Mouse (Mus musculus) heart, embryonic 11.5 days (tissue): Measurements from ENCODE around the gene Nup107. TPM values are rescaled to one million over a fixed set of nuclear protein-coding genes. Genes with fewer than 3 reads are reported as not detected.
A peak's percentile ranks its signal among the peaks of the same experiment; 100 is the strongest.
"Not testable (repeated sequence)": the region's sequence is repeated elsewhere in the genome, so short reads cannot be mapped to it uniquely, and the experiment has no call there.

Source experiments
- ATAC-seq: fragments of 200-750 bp; cut with Nextera tagmentation; replicated peaks from 2 replicates; pipeline ENCODE4 v1.8.0; 2017; ENCODE audit warnings: moderate library complexity; ENCODE audit not compliant: insufficient number of reproducible peaks, low FRiP score, low TSS enrichment
- H3K27ac ChIP-seq: fragments of 300-500 bp; sonication (generic); 2 replicates; pipeline ENCODE4 v1.5.1; 2014; ENCODE audit warnings: mild to moderate bottlenecking, low read depth, low read length
- H3K27me3 ChIP-seq: fragments of 300-500 bp; sonication (generic); 2 replicates; pipeline ENCODE4 v1.6.1; 2014; ENCODE audit warnings: mild to moderate bottlenecking, low read length, mixed read lengths; ENCODE audit not compliant: control insufficient read depth, insufficient read depth
- H3K36me3 ChIP-seq: fragments of 300-500 bp; sonication (generic); 2 replicates; pipeline ENCODE4 v1.6.1; 2014; ENCODE audit warnings: mild to moderate bottlenecking, low read length, moderate library complexity, mixed read lengths; ENCODE audit not compliant: control insufficient read depth, insufficient read depth
- H3K4me1 ChIP-seq: fragments of 300-500 bp; sonication (generic); 2 replicates; pipeline ENCODE4 v1.6.1; 2014; ENCODE audit warnings: low read length; ENCODE audit not compliant: control insufficient read depth, insufficient read depth
- H3K4me2 ChIP-seq: fragments of 300-500 bp; sonication (generic); 2 replicates; pipeline ENCODE4 v1.6.1; 2014; ENCODE audit warnings: mild to moderate bottlenecking, moderate library complexity
- H3K4me3 ChIP-seq: fragments of 300-500 bp; sonication (generic); 2 replicates; pipeline ENCODE4 v1.5.1; 2014; ENCODE audit warnings: low read depth, low read length
- H3K9ac ChIP-seq: fragments of 300-500 bp; sonication (generic); 2 replicates; pipeline ENCODE4 v1.6.1; 2014; ENCODE audit warnings: mild to moderate bottlenecking, low read depth, low read length, moderate library complexity
- H3K9me3 ChIP-seq: fragments of 300-500 bp; sonication (generic); replicated peaks from 2 replicates; pipeline ENCODE4 v1.6.1; 2016; ENCODE audit warnings: low read length; ENCODE audit not compliant: control insufficient read depth
- WGBS: fragments of 180-500 bp; shearing (Covaris S2); extraction: QIAGEN DNeasy Blood & Tissue Kit; methylation state at CpG from one replicate; pipeline ENCODE4 v1.1.7; 2014; ENCODE audit not compliant: insufficient replicate concordance; 5-methylcytosine and 5-hydroxymethylcytosine counted together
- polyA plus RNA-seq: library from polyadenylated mRNA; unstranded; fragments of >200 nt; fragmentation: Nextera tagmentation; extraction: Ambion mirVana; gene quantifications from 2 replicates; pipeline ENCODE4 v1.2.1, GENCODE M21; 2014

Nup107 gene
- polyA plus RNA-seq, 1 experiment from 2014 or later: 56.3 TPM

DNA sequence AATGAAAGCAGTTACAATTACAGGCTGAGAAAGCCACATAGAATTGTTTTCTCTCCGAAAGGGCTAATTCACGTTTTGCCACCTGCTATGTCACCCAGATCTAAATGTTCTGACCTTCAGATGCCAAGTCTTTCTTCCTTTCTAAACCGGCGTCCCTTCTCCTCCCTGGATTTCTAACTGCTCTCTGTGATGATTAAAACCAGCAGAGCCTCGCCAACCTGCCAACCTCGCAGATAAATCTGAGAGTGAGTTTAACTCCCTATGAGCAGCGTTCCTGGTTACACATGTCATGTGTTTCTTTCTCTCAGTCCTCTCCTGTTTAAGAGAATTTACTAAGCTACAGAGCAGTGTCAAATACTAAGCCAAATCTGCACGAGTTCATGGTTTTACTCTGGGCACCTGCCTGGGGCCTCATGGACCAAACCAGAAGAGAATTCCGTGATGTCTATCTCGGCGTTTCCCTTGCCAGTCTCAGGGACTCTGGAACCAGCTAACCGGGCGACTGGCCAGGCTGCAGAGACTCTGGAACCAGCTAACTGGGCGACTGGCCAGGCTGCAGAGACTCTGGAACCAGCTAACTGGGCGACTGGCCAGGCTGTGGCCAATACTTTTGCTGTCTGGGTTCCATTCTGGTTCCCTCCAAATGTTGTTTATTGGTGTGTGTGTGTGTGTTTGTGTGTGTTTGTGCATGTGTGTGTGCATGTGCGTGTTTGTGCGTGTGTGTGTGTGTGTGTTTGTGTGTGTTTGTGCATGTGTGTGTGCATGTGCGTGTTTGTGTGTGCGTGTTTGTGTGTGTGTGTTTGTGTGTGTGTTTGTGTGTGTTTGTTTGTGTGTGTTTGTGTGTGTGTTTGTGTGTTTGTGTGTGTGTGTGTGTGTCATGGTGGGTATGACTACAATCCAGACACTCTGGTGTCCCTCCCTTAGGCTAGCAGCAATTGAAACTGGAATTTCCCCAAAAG is 74.1 kb downstream of the Nup107 start:
- WGBS: 54% methylated on average over 19 of the region's 19 CpGs
- peak overlapping the region; percentile 62; the same call in 1 of the 2 replicates for H3K27ac ChIP-seq
- H3K4me2 ChIP-seq: peak overlapping the region; percentile 39
- no peaks in the 10 kb centered on the region for H3K36me3 ChIP-seq
- no peaks in the 10 kb centered on the region for H3K27me3 ChIP-seq
- peaks cover 14% of the 10 kb centered on the region for H3K4me1 ChIP-seq
- no peak for ATAC-seq
- H3K9ac ChIP-seq: no peak overlapping the region
- H3K4me3 ChIP-seq: no peak overlapping the region
- no peaks in the 10 kb centered on the region for H3K9me3 ChIP-seq

DNA sequence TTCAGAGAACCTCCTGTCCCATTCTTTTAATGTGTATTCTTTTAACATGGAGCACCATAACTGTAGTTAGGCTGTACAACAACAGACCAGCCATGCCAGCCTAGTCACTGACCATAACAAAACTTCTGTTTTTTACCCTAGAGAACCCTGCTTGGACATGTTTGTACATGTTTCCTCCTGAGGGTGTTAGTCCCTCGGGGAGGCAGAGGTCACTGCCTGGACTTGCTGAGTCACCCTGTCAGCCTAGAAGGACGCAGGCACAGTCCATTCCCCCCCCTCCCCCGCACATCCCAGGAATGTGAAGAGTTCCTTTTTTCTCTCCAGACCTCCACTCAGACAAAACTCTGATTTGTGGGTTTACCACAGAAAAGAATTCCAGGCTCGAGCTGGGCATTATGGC is 74.9 kb downstream of the Nup107 start:
- no peak overlapping the region for H3K9ac ChIP-seq
- H3K27me3 ChIP-seq: no peaks in the 10 kb centered on the region
- H3K4me2 ChIP-seq: peak overlapping the region; percentile 39
- peak overlapping the region; percentile 62 for H3K27ac ChIP-seq
- no peaks in the 10 kb centered on the region for H3K36me3 ChIP-seq
- H3K4me1 ChIP-seq: peaks cover 14% of the 10 kb centered on the region
- ATAC-seq: peak; percentile 40; the same call in 1 of the 2 replicates
- H3K9me3 ChIP-seq: no peaks in the 10 kb centered on the region
- WGBS: under 1% methylated on average over 4 of the region's 4 CpGs
- no peak overlapping the region for H3K4me3 ChIP-seq

DNA sequence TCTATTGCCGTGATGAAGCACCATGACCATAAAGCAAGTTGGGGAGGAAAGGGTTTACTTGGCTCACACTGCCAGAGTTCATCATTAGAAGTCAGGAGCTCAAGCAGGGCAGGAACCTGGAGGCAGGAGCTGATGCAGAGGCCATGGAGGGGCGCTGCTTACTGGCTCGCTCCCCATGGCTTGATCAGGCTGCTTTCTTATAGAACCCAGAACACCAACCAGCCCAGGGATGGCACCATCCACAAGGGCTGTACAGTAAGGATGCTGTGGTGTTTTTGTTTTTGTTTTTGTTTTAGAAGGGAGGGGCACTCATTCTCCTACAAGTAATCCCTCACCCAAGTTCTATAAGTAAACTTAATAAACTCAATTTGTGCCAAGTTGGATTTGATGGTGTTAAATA is 75.8 kb downstream of the Nup107 start:
- Histone ChIP-seq H3K9me3 (no peaks in the 10 kb centered on the region), H3K36me3 (no peaks in the 10 kb centered on the region), H3K4me3 (no peak overlapping the region), H3K27ac (no peak overlapping the region), H3K4me2 (no peak overlapping the region), H3K9ac (no peak overlapping the region), H3K27me3 (no peaks in the 10 kb centered on the region), H3K4me1 (peaks cover 14% of the 10 kb centered on the region)
- 89% methylated on average over 3 of the region's 3 CpGs for WGBS
- ATAC-seq: no peak

DNA sequence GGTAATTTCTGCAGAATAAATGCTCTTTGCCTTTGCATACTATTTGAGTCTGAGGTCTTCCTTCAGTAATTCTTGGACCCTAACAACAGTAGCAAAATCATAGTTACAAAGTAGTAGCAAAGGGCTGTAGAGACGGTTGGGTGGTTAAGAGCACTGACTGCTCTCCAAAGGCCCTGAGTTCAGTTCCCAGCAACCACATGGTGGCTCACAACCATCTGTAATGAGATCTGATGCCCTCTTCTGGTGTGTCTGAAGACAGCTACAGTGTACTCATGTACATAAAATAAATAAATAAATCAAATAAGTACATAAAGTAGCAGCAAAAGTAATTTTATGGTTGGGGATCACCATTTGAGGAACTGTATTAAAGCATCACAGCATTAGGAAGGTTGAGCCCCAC is 76.9 kb downstream of the Nup107 start:
- H3K4me2 ChIP-seq, H3K36me3 ChIP-seq, H3K9ac ChIP-seq, H3K27ac ChIP-seq, H3K4me3 ChIP-seq, H3K27me3 ChIP-seq, ATAC-seq, H3K9me3 ChIP-seq: not testable (repeated sequence)
- peaks cover 14% of the 10 kb centered on the region for H3K4me1 ChIP-seq
- WGBS: 92% methylated on average over 1 of the region's 1 CpGs

DNA sequence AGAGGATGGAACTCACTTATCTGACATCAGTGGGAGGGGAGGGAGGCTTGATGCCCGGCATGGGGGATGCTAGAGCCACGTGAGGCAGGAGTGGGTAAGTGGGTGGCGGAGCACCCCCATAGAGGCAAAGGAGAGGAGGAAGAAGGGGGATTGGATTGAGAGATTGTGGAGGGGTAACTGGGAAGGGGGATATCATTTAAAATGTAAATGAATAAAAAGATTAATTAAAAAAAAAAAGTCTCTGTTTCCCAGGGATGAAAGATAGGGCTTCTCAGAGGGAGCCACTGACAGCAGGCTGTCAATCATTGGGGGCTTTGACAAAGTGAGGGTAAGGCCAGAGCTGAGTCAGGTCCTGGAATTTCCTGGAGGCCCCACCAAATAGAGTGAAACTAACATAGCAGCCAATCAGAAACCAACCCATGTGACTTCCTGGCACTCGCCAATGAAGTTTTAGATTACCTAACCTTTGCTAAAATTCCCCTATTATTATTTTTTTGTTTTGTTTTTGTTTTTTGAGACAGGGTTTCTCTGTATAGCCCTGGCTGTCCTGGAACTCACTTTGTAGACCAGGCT is 77.5 kb downstream of the Nup107 start:
- Histone ChIP-seq H3K27me3 (no peaks in the 10 kb centered on the region), H3K4me2 (no peak overlapping the region), H3K4me1 (peaks cover 14% of the 10 kb centered on the region), H3K27ac (no peak overlapping the region), H3K4me3 (no peak overlapping the region), H3K36me3 (no peaks in the 10 kb centered on the region), H3K9ac (no peak overlapping the region), H3K9me3 (no peaks in the 10 kb centered on the region)
- WGBS: 60% methylated on average over 4 of the region's 4 CpGs
- no peak for ATAC-seq

DNA sequence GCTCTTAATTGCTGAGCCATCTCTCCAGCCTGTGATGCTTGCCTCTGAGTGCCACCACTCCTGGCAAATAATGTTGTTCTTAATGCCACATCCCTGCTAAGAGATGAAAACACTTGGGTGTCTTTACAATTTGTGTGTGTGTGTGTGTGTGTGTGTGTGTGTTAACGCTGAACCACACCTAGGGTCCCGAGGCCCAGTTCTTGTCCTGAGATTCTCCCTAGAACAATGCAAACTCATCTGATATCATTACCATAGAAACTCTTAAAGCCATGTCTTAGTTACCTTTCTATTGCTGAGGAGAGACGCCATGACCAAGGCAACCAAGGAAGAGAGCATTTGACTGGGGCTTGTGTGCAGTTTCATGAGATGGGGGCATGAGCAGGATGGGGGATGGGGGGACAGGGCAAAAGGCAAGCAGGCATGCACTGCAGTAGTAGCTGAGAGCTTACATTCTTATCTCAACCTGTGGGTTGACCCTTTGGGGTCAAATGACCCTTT is 78.4 kb downstream of the Nup107 start:
- Histone ChIP-seq H3K27ac (no peak overlapping the region), H3K4me3 (no peak overlapping the region), H3K36me3 (no peaks in the 10 kb centered on the region), H3K9me3 (no peaks in the 10 kb centered on the region), H3K4me1 (peaks cover 14% of the 10 kb centered on the region), H3K4me2 (no peak overlapping the region), H3K9ac (no peak overlapping the region), H3K27me3 (no peaks in the 10 kb centered on the region)
- no peak for ATAC-seq
- 81% methylated on average over 3 of the region's 3 CpGs for WGBS

DNA sequence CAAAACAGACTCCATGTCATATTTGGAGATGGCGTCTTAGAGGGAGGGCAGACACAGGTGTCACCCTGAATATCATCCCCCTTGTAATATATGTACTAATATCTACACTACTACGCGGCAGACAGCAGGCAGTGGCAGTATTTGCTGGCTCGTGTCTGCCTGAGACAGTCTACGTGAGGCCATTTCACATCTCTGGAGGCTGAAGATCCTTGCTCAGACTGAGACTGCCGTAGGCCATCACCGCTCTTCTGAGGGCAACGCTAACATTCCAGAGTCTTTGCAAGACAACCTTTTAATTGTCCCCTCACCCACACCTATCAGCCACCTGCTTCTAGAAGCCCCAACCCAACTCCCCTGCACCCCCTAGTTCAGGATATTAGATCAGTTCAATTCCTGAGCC is 79.0 kb downstream of the Nup107 start:
- no peaks in the 10 kb centered on the region for H3K27me3 ChIP-seq
- 87% methylated on average over 8 of the region's 8 CpGs for WGBS

DNA sequence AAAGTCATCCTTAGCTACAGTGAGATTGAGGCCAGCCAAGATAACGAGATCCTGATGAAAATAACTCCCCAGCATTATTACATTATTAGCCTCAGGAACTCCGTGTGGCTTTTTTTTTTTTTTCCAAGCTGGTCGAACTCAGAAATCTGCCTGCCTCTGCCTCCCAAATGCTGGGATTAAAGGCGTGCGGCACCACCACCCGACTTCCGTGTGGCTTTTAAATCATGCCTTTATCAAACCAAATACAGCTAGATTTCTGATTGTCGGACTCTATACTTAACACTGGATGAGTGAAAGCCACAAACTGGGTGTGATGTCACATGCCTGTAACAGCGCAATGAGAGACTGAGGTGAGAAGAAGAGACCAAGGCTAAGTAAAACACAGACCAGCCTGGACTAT is 79.6 kb downstream of the Nup107 start:
- ATAC-seq: no peak
- Histone ChIP-seq H3K27ac (no peak overlapping the region), H3K9me3 (no peaks in the 10 kb centered on the region), H3K27me3 (no peaks in the 10 kb centered on the region), H3K36me3 (no peaks in the 10 kb centered on the region), H3K4me1 (peaks cover 12% of the 10 kb centered on the region), H3K9ac (no peak overlapping the region), H3K4me2 (no peak overlapping the region), H3K4me3 (no peak overlapping the region)
- 87% methylated on average over 9 of the region's 9 CpGs for WGBS

More for the DNA sequence above, 79.0 kb downstream of the Nup107 start:
- Histone ChIP-seq H3K27ac (no peak overlapping the region), H3K4me2 (no peak overlapping the region), H3K9ac (no peak overlapping the region), H3K4me3 (no peak overlapping the region), H3K9me3 (no peaks in the 10 kb centered on the region), H3K4me1 (peaks cover 18% of the 10 kb centered on the region), H3K36me3 (no peaks in the 10 kb centered on the region)
- ATAC-seq: no peak
